Mouse (Mus musculus): ENCODE results near the gene Fam219b. TPM values are rescaled to one million over a fixed set of nuclear protein-coding genes. Genes with fewer than 3 reads are reported as not detected.

The Fam219b gene
- polyA plus RNA-seq, 1 experiment = 10.9 TPM

DNA sequence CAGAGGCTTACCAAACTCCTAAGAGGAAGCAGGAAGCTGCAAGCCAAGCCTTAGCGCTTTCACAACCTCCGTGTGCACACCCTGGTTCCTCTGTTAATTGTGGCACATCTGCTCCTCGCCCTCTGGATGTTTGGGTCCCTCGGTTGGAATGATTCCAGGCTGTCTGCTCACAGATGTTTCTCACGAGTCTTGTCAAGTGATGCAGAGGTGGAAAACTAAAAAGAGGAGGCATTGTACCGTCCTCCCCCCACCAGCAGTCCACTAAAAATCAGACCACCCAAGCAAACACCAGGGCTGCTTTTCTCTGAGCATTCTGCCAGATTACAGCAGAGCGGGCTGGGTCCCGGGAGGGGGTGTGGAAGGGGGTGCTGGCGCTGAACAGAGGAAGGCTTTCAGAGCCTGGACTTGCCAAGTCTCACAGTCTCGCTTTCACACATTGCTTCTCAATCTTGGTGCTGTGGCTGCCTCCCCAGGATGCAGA, 28.5 kb downstream of the Fam219b start:
- DNase-seq = peak in 1 of 2 experiments; percentile 23
- Histone ChIP-seq H3K27ac (ENCODE audit: insufficient read depth, low read length) (no peak overlapping the region), H3K4me3 (replicated peaks; ENCODE audit: insufficient read depth, low read depth, low read length) (no peak overlapping the region), H3K4me1 (ENCODE audit: control insufficient read depth, insufficient read depth, low read length) (peaks cover 4% of the 10 kb centered on the region; the same call in 1 of the 2 replicates), H3K27me3 (ENCODE audit: control insufficient read depth, insufficient read depth, low read length) (no peaks in the 10 kb centered on the region)
- WGBS = 23% methylated on average over 10 of the region's 10 CpGs
- TF ChIP-seq POLR2A (IDR thresholded peaks at IDR 0.05; ENCODE audit: borderline replicate concordance, insufficient read depth, low read length) (no peak), CTCF (IDR thresholded peaks at IDR 0.05; ENCODE audit: borderline replicate concordance, insufficient read depth, low read depth, low read length) (no peak)

DNA sequence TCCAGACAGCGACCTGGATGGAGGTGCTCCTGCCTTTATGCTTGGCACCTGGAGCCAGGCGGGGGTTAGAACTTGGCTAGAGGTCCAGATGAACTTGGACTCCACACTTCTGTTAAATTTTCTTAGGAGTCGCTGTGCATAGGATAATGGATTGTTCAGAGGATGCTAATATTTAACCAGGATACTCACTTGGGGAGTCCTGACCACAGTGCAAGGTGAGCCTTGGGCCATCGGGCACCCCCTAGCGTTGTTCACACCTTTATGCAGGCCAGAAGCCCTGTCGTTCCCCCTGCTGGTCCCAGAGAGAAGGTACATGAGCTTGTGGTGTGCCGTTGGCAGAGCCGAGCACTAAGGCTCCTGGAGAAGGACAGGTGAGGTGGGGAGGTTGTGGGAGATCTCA, 29.5 kb downstream of the Fam219b start:
- TF ChIP-seq POLR2A (IDR thresholded peaks at IDR 0.05; ENCODE audit: borderline replicate concordance, insufficient read depth, low read length) (no peak), CTCF (IDR thresholded peaks at IDR 0.05; ENCODE audit: borderline replicate concordance, insufficient read depth, low read depth, low read length) (peak; percentile 47; the same call in 1 of the 2 replicates)

DNA sequence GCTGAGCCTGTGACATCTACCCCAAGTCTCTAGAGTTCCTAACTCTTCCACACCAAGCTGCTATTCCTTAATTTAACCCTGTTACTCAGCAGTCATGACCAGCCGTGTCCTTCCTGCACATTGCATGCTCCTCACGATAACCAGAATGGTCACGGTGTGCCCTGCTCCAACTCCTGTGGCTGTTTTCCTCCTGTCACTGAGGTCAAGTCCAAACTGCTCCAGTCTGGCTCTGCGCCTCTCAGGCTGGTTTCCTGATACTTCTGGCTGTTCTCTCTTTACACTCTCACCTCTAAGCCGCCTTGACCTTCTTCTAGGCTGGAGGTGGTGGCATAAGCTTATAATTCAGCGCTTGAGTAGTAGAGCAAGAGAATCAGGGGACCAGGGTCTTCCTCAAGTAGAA, 31.2 kb downstream of the Fam219b start:
- no peaks in the 10 kb centered on the region for H3K4me1 ChIP-seq (ENCODE audit: control insufficient read depth, insufficient read depth, low read length)
- no peak overlapping the region for H3K4me3 ChIP-seq (replicated peaks; ENCODE audit: insufficient read depth, low read depth, low read length)
- no peaks in the 10 kb centered on the region for H3K27me3 ChIP-seq (ENCODE audit: control insufficient read depth, insufficient read depth, low read length)
- no peak for DNase-seq
- 92% methylated on average over 6 of the region's 6 CpGs for WGBS
- TF ChIP-seq CTCF (IDR thresholded peaks at IDR 0.05; ENCODE audit: borderline replicate concordance, insufficient read depth, low read depth, low read length) (no peak), POLR2A (IDR thresholded peaks at IDR 0.05; ENCODE audit: borderline replicate concordance, insufficient read depth, low read length) (no peak)
- H3K27ac ChIP-seq (ENCODE audit: insufficient read depth, low read length) = no peak overlapping the region

More for the DNA sequence above, 29.5 kb downstream of the Fam219b start:
- H3K27me3 ChIP-seq (ENCODE audit: control insufficient read depth, insufficient read depth, low read length) = no peaks in the 10 kb centered on the region
- H3K27ac ChIP-seq (ENCODE audit: insufficient read depth, low read length) = no peak overlapping the region
- H3K4me3 ChIP-seq (replicated peaks; ENCODE audit: insufficient read depth, low read depth, low read length) = no peak overlapping the region
- peak in 1 of 2 experiments; percentile 23 for DNase-seq
- WGBS = 35% methylated on average over 8 of the region's 8 CpGs
- 0 out of 2 replicates have a peak, but pooled peaks cover under 1% of the 10 kb centered on the region for H3K4me1 ChIP-seq (ENCODE audit: control insufficient read depth, insufficient read depth, low read length)

DNA sequence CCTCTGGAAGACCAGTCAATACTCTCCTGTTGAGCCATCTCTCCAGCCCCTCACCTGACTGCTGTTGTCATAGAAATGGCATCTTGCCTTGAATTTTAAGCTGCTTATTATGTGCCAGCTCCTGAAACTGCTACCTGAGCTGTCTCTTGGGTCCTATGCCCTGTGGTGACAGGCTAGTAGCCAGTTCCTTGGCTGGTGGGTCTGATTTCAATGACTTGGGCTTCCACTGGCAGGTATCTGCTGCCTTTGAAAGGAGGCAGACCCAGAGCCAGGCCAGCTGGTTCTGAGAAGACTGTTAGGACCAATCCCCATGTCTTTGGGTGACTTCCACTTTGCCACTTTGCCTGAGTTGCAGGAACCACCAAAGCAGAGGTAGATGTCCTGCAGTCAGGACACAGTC, 37.1 kb downstream of the Fam219b start:
- H3K4me1 ChIP-seq (ENCODE audit: control insufficient read depth, insufficient read depth, low read length) = no peaks in the 10 kb centered on the region
- no peak overlapping the region for H3K4me3 ChIP-seq (replicated peaks; ENCODE audit: insufficient read depth, low read depth, low read length)
- no peaks in the 10 kb centered on the region for H3K27me3 ChIP-seq (ENCODE audit: control insufficient read depth, insufficient read depth, low read length)
- TF ChIP-seq CTCF (IDR thresholded peaks at IDR 0.05; ENCODE audit: borderline replicate concordance, insufficient read depth, low read depth, low read length) (no peak), POLR2A (IDR thresholded peaks at IDR 0.05; ENCODE audit: borderline replicate concordance, insufficient read depth, low read length) (no peak)
- H3K27ac ChIP-seq (ENCODE audit: insufficient read depth, low read length) = no peak overlapping the region
- no peak for DNase-seq

DNA sequence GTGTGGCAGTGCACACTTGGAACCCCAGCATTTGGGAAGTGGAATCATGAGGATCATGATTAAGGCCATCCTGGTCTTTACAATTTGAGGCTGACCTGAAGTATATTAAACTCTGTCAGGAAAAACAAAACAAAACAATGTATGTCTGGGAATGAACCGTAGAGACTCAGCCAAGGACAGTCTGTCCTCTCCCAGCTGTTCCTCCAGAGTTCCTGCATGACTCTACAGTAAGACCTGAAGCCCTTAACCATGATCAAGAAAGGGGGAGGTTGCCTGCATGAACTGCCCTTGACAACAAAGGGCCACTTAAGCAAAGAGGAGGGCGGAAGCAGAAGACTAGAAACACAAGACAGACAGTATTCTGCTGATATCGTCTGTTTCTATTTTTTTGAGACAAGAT, 38.2 kb downstream of the Fam219b start:
- WGBS = 77% methylated on average over 3 of the region's 3 CpGs
- TF ChIP-seq CTCF (IDR thresholded peaks at IDR 0.05; ENCODE audit: borderline replicate concordance, insufficient read depth, low read depth, low read length) (no peak), POLR2A (IDR thresholded peaks at IDR 0.05; ENCODE audit: borderline replicate concordance, insufficient read depth, low read length) (no peak)

DNA sequence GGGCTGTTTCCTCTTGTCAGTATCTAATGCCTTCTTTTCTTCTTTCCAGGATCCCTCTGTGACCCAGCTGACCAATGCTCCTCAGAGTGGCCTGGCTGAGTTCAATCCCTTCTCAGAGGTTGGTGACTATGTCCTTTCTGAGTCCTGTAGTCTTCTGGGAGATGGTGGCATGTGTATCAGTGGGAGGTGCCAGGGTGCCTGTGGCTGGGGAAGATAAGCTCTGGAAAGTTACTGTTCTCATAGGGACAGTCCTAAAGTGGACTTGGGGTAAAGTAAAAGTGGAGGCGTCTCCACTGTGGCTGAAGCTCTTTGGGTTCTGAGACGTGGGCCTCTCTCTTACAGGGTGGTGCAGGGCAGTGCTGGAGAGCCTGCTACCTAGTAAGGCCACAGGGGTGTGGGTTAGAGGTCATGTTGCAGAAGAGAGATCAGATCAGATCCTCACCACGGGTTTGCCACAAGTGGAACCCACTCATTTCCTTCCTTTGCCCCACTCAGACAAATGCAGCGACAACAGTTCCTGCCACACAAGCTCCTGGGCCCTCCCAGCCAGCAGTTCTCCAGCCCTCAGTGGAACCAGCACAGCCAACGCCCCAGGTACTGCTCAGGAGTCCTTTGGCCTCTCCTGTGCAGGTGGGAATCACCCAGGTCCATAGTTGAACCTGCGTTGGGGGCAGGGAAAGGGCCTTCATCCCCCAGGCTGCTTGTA, 40.0 kb downstream of the Fam219b start:
- WGBS = 88% methylated on average over 6 of the region's 6 CpGs
- no peak for DNase-seq
- Histone ChIP-seq H3K4me3 (replicated peaks; ENCODE audit: insufficient read depth, low read depth, low read length) (no peak overlapping the region), H3K27me3 (ENCODE audit: control insufficient read depth, insufficient read depth, low read length) (no peaks in the 10 kb centered on the region), H3K4me1 (ENCODE audit: control insufficient read depth, insufficient read depth, low read length) (no peaks in the 10 kb centered on the region), H3K27ac (ENCODE audit: insufficient read depth, low read length) (no peak overlapping the region)
- TF ChIP-seq POLR2A (IDR thresholded peaks at IDR 0.05; ENCODE audit: borderline replicate concordance, insufficient read depth, low read length) = no peak
- TF ChIP-seq CTCF (IDR thresholded peaks at IDR 0.05; ENCODE audit: borderline replicate concordance, insufficient read depth, low read depth, low read length) = no peak

More for the DNA sequence above, 38.2 kb downstream of the Fam219b start:
- DNase-seq = no peak
- Histone ChIP-seq H3K4me1 (ENCODE audit: control insufficient read depth, insufficient read depth, low read length) (no peaks in the 10 kb centered on the region), H3K27me3 (ENCODE audit: control insufficient read depth, insufficient read depth, low read length) (no peaks in the 10 kb centered on the region), H3K27ac (ENCODE audit: insufficient read depth, low read length) (no peak overlapping the region), H3K4me3 (replicated peaks; ENCODE audit: insufficient read depth, low read depth, low read length) (no peak overlapping the region)

DNA sequence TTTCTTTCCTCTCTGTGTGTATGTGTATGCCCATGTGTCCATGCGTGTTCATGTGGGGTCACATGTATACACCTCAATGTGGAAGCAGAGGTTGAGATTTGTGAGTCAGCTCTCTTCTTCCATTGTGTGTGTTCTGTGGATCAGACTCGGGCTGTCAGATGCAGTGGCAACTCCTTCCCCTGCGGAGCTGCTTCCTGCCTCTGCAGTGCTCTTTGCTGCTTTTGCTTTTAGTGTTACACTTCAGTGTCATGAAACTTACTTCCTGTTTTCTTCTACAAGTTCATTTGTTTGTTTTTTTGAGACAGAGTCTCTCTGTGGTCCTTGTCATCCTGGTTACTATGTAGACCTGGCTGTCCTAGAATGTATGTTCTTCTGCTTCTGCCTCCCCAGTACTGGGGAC, 47.7 kb downstream of the Fam219b start:
- no peak overlapping the region for H3K4me3 ChIP-seq (replicated peaks; ENCODE audit: insufficient read depth, low read depth, low read length)
- DNase-seq = no peak
- no peaks in the 10 kb centered on the region for H3K4me1 ChIP-seq (ENCODE audit: control insufficient read depth, insufficient read depth, low read length)
- no peaks in the 10 kb centered on the region for H3K27me3 ChIP-seq (ENCODE audit: control insufficient read depth, insufficient read depth, low read length)
- 86% methylated on average over 3 of the region's 3 CpGs for WGBS
- no peak overlapping the region for H3K27ac ChIP-seq (ENCODE audit: insufficient read depth, low read length)
- no peak for TF ChIP-seq POLR2A (IDR thresholded peaks at IDR 0.05; ENCODE audit: borderline replicate concordance, insufficient read depth, low read length)
- TF ChIP-seq CTCF (IDR thresholded peaks at IDR 0.05; ENCODE audit: borderline replicate concordance, insufficient read depth, low read depth, low read length) = no peak

Measured in cerebellum, adult 2 months (tissue).